Mouse (Mus musculus): Measurements from ENCODE around the gene Trpv1. TPM values are rescaled to one million over a fixed set of nuclear protein-coding genes. Genes with fewer than 3 reads are reported as not detected.

The Trpv1 gene
- 0.01 TPM for polyA plus RNA-seq (2012; fragmentation: generic; extraction: Trizol)
- long read RNA-seq, experiment 1, result 0 reads
- long read RNA-seq, experiment 2, result 0 reads

DNA sequence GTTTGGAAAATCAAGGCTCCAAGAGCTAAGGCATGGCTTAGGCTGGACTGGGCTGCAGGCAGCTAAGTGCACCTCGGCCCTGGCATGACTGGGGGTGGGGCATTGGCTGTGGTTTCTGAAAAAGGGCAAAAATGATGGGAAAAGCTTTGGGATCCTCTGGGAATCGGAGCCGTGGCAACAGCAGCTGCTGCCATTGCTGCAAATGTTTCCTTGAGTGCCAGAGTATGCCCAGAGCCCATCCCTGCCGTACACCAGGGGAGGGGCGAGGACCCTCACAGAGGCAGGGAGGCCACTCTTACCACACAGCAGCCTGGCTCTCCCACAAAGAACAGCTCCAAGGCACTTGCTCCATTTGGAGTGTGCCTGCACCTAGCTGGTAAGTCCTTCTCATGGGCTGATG is at the start of gene Trpv1:
Gene Trpv1 (plus strand): TSS at position 301 of the 400 bp plus-strand sequence.
- Histone ChIP-seq H3ac (ENCODE audit: control insufficient read depth, insufficient read length, low read depth) (no peak within 1 kb of the TSS), H3K79me2 (ENCODE audit: control insufficient read depth, insufficient read depth) (no peaks in the 10 kb centered on the region), H3K36me3 (ENCODE audit: control insufficient read depth, insufficient read depth) (no peaks in the 10 kb centered on the region), H3K79me3 (ENCODE audit: low read depth) (no peaks in the 10 kb centered on the region), H3K27me3 (ENCODE audit: control insufficient read depth, insufficient read depth, insufficient read length) (peaks cover 3% of the 10 kb centered on the region), H3K4me3 (ENCODE audit: insufficient read depth, poor library complexity, severe bottlenecking) (no peak within 1 kb of the TSS)
- no peak for TF ChIP-seq FOSL1 (IDR thresholded peaks at IDR 0.05; ENCODE audit: insufficient read depth, low read length, poor library complexity, severe bottlenecking)
- no peak for TF ChIP-seq USF1 (IDR thresholded peaks at IDR 0.05; ENCODE audit: low read depth)
- TF ChIP-seq MAX (IDR thresholded peaks at IDR 0.05), result no peak

DNA sequence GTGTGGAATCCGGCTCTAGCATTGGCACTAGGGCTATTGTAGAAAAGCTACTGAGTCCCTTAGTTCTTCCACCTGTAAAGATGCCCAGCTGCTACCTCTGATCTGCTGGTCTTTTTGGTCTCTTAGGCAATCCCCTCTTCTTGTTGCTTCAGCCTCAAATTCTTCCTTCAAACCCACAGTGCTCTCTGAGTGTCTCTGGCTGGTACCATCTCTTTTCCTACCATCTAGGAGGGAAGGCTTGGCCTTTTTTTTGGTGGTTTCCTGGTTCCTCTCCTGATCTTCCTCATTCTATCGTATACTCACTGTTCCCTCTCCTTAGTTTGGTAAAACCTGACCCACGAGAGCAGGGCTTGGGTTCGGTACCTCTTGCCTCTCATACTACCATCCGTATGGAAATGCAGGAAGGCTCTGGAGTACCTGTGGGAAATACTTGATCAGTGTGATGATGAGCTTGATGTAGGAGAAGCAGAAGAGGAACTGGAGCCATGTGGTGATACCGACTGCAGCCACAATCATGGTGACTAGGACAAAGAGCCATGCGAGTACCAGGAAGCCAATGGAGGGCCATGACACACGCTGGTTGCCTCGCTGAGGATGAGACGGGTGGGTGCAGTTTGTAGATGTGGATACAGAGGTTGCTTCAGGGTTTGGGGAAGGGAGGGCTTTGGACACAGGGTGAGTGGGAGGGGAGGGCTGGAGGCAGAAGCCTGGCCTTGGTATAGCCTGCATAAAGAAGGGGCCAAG is 48.0 kb upstream of the Trpv1 start:
- Histone ChIP-seq H3K79me3 (ENCODE audit: low read depth) (no peaks in the 10 kb centered on the region), H3K27me3 (ENCODE audit: control insufficient read depth, insufficient read depth, insufficient read length) (no peaks in the 10 kb centered on the region), H3K4me3 (ENCODE audit: insufficient read depth, poor library complexity, severe bottlenecking) (no peak overlapping the region), H3K79me2 (ENCODE audit: control insufficient read depth, insufficient read depth) (no peaks in the 10 kb centered on the region), H3ac (ENCODE audit: control insufficient read depth, insufficient read length, low read depth) (no peak overlapping the region), H3K36me3 (ENCODE audit: control insufficient read depth, insufficient read depth) (peaks cover 21% of the 10 kb centered on the region)
- TF ChIP-seq MYOD1 (IDR thresholded peaks at IDR 0.05; ENCODE audit: control insufficient read depth, insufficient read length, low read depth) (no peak), FOSL1 (IDR thresholded peaks at IDR 0.05; ENCODE audit: insufficient read depth, low read length, poor library complexity, severe bottlenecking) (no peak), CEBPB (IDR thresholded peaks at IDR 0.05; ENCODE audit: low read depth) (no peak), MYOG (IDR thresholded peaks at IDR 0.05; ENCODE audit: control insufficient read depth, extremely low read depth, insufficient read length) (no peak), USF1 (IDR thresholded peaks at IDR 0.05; ENCODE audit: low read depth) (no peak), CTCF (IDR thresholded peaks at IDR 0.05; ENCODE audit: control insufficient read depth, insufficient read depth, insufficient read length) (no peak)

- no peak overlapping the region for H3ac ChIP-seq (ENCODE audit: control insufficient read depth, insufficient read length, low read depth)
- H3K79me3 ChIP-seq (ENCODE audit: low read depth), result no peaks in the 10 kb centered on the region
- H3K79me2 ChIP-seq (ENCODE audit: control insufficient read depth, insufficient read depth), result no peaks in the 10 kb centered on the region
- H3K4me3 ChIP-seq (ENCODE audit: insufficient read depth, poor library complexity, severe bottlenecking), result no peak overlapping the region
- no peaks in the 10 kb centered on the region for H3K27me3 ChIP-seq (ENCODE audit: control insufficient read depth, insufficient read depth, insufficient read length)
- TF ChIP-seq USF1 (IDR thresholded peaks at IDR 0.05; ENCODE audit: low read depth) (no peak), CEBPB (IDR thresholded peaks at IDR 0.05; ENCODE audit: low read depth) (no peak), MYOG (IDR thresholded peaks at IDR 0.05; ENCODE audit: control insufficient read depth, extremely low read depth, insufficient read length) (no peak), MYOD1 (IDR thresholded peaks at IDR 0.05; ENCODE audit: control insufficient read depth, insufficient read length, low read depth) (no peak), MAX (IDR thresholded peaks at IDR 0.05) (no peak), FOSL1 (IDR thresholded peaks at IDR 0.05; ENCODE audit: insufficient read depth, low read length, poor library complexity, severe bottlenecking) (no peak), CTCF (IDR thresholded peaks at IDR 0.05; ENCODE audit: control insufficient read depth, insufficient read depth, insufficient read length) (no peak)
- H3K36me3 ChIP-seq (ENCODE audit: control insufficient read depth, insufficient read depth), result peaks cover 16% of the 10 kb centered on the region
These were observed 46.9 kb upstream of the Trpv1 start for GRCm38 (mm10) chr11:73187231-73187630.

GRCm38 (mm10) chr11:73193047-73193446 is 41.0 kb upstream of the Trpv1 start:
- H3K36me3 ChIP-seq (ENCODE audit: control insufficient read depth, insufficient read depth), result no peaks in the 10 kb centered on the region
- H3K79me2 ChIP-seq (ENCODE audit: control insufficient read depth, insufficient read depth), result no peaks in the 10 kb centered on the region
- no peak overlapping the region for H3K4me3 ChIP-seq (ENCODE audit: insufficient read depth, poor library complexity, severe bottlenecking)
- H3K27me3 ChIP-seq (ENCODE audit: control insufficient read depth, insufficient read depth, insufficient read length), result no peaks in the 10 kb centered on the region
- TF ChIP-seq FOSL1 (IDR thresholded peaks at IDR 0.05; ENCODE audit: insufficient read depth, low read length, poor library complexity, severe bottlenecking) (no peak), MYOD1 (IDR thresholded peaks at IDR 0.05; ENCODE audit: control insufficient read depth, insufficient read length, low read depth) (no peak), CEBPB (IDR thresholded peaks at IDR 0.05; ENCODE audit: low read depth) (no peak), USF1 (IDR thresholded peaks at IDR 0.05; ENCODE audit: low read depth) (no peak), CTCF (IDR thresholded peaks at IDR 0.05; ENCODE audit: control insufficient read depth, insufficient read depth, insufficient read length) (no peak), MAX (IDR thresholded peaks at IDR 0.05) (no peak)
- H3ac ChIP-seq (ENCODE audit: control insufficient read depth, insufficient read length, low read depth), result no peak overlapping the region
- H3K79me3 ChIP-seq (ENCODE audit: low read depth), result no peaks in the 10 kb centered on the region

DNA sequence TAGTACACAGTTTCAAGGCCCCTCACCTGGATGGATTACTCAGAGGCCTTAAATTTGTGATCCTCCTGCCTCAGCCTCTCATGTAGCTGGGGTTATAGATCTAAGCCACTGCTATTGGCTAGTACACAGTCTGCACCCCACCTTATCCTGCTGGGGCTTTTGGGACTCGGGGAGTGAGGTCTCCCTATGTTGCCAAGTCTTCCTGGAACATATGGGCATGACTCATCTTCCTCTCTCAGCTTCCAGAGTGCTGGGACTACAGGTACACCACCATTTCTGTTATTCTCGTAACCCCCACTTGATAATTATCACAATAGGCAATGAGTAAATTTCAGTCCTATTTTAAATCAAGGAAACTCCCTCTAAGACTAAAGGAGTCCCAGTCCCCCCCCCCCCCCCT is 39.6 kb upstream of the Trpv1 start:
- H3K27me3 ChIP-seq (ENCODE audit: control insufficient read depth, insufficient read depth, insufficient read length), result no peaks in the 10 kb centered on the region
- no peak overlapping the region for H3K4me3 ChIP-seq (ENCODE audit: insufficient read depth, poor library complexity, severe bottlenecking)
- no peaks in the 10 kb centered on the region for H3K36me3 ChIP-seq (ENCODE audit: control insufficient read depth, insufficient read depth)
- no peak overlapping the region for H3ac ChIP-seq (ENCODE audit: control insufficient read depth, insufficient read length, low read depth)
- TF ChIP-seq CTCF (IDR thresholded peaks at IDR 0.05; ENCODE audit: control insufficient read depth, insufficient read depth, insufficient read length) (no peak), CEBPB (IDR thresholded peaks at IDR 0.05; ENCODE audit: low read depth) (no peak), MYOG (IDR thresholded peaks at IDR 0.05; ENCODE audit: control insufficient read depth, extremely low read depth, insufficient read length) (no peak), FOSL1 (IDR thresholded peaks at IDR 0.05; ENCODE audit: insufficient read depth, low read length, poor library complexity, severe bottlenecking) (no peak), MYOD1 (IDR thresholded peaks at IDR 0.05; ENCODE audit: control insufficient read depth, insufficient read length, low read depth) (no peak), MAX (IDR thresholded peaks at IDR 0.05) (no peak), USF1 (IDR thresholded peaks at IDR 0.05; ENCODE audit: low read depth) (no peak)
- no peaks in the 10 kb centered on the region for H3K79me3 ChIP-seq (ENCODE audit: low read depth)
- no peaks in the 10 kb centered on the region for H3K79me2 ChIP-seq (ENCODE audit: control insufficient read depth, insufficient read depth)

DNA sequence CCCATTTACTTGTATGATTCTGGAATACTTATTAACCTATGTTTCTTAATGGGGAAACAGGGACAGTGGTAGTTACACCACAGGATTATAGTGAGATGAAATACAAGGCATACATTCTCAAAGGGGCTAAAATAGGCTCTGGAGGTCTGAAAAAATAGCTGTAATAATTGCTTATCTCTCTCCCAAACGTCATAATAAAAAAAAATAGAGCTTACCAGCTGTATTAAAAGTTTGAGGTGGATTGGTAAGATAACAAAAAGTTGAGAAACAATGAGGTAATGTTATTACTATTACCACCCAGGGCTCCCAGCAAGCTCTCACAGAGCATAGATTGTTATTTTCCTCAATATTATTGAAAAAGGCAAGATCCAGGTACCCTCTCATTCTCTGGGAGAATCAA is 35.9 kb upstream of the Trpv1 start:
- TF ChIP-seq USF1 (IDR thresholded peaks at IDR 0.05; ENCODE audit: low read depth) (no peak), MYOG (IDR thresholded peaks at IDR 0.05; ENCODE audit: control insufficient read depth, extremely low read depth, insufficient read length) (no peak), CTCF (IDR thresholded peaks at IDR 0.05; ENCODE audit: control insufficient read depth, insufficient read depth, insufficient read length) (no peak)
- no peaks in the 10 kb centered on the region for H3K27me3 ChIP-seq (ENCODE audit: control insufficient read depth, insufficient read depth, insufficient read length)
- no peaks in the 10 kb centered on the region for H3K79me3 ChIP-seq (ENCODE audit: low read depth)
- H3ac ChIP-seq (ENCODE audit: control insufficient read depth, insufficient read length, low read depth), result no peak overlapping the region
- H3K79me2 ChIP-seq (ENCODE audit: control insufficient read depth, insufficient read depth), result no peaks in the 10 kb centered on the region
- peak overlapping the region; percentile 48 for H3K4me3 ChIP-seq (ENCODE audit: insufficient read depth, poor library complexity, severe bottlenecking)
- no peaks in the 10 kb centered on the region for H3K36me3 ChIP-seq (ENCODE audit: control insufficient read depth, insufficient read depth)

All from C2C12 (cell line).